Mouse (Mus musculus): ENCODE results near the gene Nxpe4.
"Not testable (repeated sequence)": the region's sequence is repeated elsewhere in the genome, so short reads cannot be mapped to it uniquely, and the experiment has no call there.

The Nxpe4 gene

GRCm38 (mm10) chr9:48417366-48417765 is 255.5 kb downstream of the Nxpe4 start:
- not testable (repeated sequence) for DNase-seq

- DNase-seq, result no peak
Measured at GRCm38 (mm10) chr9:48417994-48418393, 256.2 kb downstream of the Nxpe4 start.

- DNase-seq, result no peak
Measured at GRCm38 (mm10) chr9:48418397-48418796, 256.6 kb downstream of the Nxpe4 start.

- no peak for DNase-seq
Measured at GRCm38 (mm10) chr9:48418829-48419228, 257.0 kb downstream of the Nxpe4 start.

- DNase-seq, result no peak
Measured at GRCm38 (mm10) chr9:48420437-48420836, 258.6 kb downstream of the Nxpe4 start.

GRCm38 (mm10) chr9:48421029-48421428 is 259.2 kb downstream of the Nxpe4 start:
- no peak for DNase-seq

GRCm38 (mm10) chr9:48421561-48421960 is 259.7 kb downstream of the Nxpe4 start:
- DNase-seq, result no peak

GRCm38 (mm10) chr9:48422382-48422781 is 260.6 kb downstream of the Nxpe4 start:
- DNase-seq, result no peak

- no peak for DNase-seq
Measured at GRCm38 (mm10) chr9:48423256-48423655, 261.4 kb downstream of the Nxpe4 start.

GRCm38 (mm10) chr9:48427176-48427575 is 265.4 kb downstream of the Nxpe4 start:
- DNase-seq, result no peak

GRCm38 (mm10) chr9:48432449-48432848 is 270.6 kb downstream of the Nxpe4 start:
- DNase-seq, result no peak

- DNase-seq, result no peak
Measured at GRCm38 (mm10) chr9:48443873-48444272, 282.1 kb downstream of the Nxpe4 start.

- no peak for DNase-seq
Measured at GRCm38 (mm10) chr9:48444821-48445220, 283.0 kb downstream of the Nxpe4 start.

GRCm38 (mm10) chr9:48447783-48448209 is 286.0 kb downstream of the Nxpe4 start:
- DNase-seq, result no peak
